Mouse (Mus musculus): Measurements from ENCODE around the gene Msl2. TPM values are rescaled to one million over a fixed set of nuclear protein-coding genes. Genes with fewer than 3 reads are reported as not detected.
A peak's percentile ranks its signal among the peaks of the same experiment; 100 is the strongest.

Gene Msl2
- total and polyA plus RNA-seq, 3 experiments, result 15.5 to 30.8 (median 18.7) TPM

DNA sequence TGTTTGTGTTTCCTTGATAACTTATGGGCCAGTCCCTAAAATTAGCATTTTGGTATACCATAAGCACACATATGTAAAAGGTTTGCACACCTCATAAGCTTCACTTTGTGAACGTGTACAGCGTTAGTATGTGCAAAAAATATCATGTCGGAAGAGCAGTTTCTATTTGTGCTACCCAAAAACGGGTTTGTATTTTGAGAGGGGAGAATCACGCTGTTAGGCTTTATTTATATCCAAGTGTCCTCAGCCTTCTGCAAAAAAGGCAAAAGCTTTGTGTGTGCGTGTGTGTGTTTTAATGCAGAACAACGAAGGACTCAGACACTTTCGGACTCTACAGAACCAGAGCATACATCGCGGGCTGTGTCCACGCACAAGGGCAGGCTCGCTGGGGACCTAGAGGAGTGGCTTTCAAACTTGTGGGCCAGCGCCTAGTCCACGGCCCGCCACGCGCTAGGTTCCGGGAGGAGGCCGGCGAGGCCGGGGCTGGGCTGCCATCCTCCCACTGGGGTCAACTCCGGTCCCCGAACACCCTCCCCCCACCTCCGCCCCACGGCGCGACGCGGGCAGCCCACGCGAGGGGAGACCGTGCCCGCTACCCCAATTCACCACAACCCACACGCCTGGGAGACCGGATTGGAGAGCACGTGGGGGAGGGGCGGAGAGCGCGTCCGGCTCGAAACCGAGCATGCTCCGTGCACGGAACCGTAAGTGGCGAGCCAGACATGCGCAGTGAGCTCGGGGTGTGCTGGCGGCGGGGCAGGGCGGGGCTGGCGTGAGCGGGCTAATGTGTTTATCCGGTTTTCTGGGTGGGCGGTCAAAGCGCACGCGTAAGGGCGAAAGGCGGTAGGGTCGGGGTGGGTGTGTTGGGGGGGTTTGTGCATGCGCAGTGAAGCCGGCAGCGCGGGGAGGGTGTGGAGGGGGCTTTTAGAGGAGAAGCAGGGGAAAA, 587 bp upstream of the Msl2 start (continued):
- TF ChIP-seq IRF4 (IDR thresholded peaks at IDR 0.05; ENCODE audit: low read depth, low read length) (peak; percentile 72), SIN3A (IDR thresholded peaks at IDR 0.05; ENCODE audit: low read length) (no peak), TBP (conservative IDR thresholded peaks at IDR 0.05; ENCODE audit: low read depth, low read length) (no peak), E2F4 (IDR thresholded peaks at IDR 0.05; ENCODE audit: insufficient replicate concordance, low read depth, low read length) (no peak), ELF1 (IDR thresholded peaks at IDR 0.05; ENCODE audit: low read depth, low read length) (peak; percentile 81), CHD1 (IDR thresholded peaks at IDR 0.05; ENCODE audit: low read depth, low read length) (no peak), ETS1 (conservative IDR thresholded peaks at IDR 0.05; ENCODE audit: low read depth, low read length) (peak; percentile 33; the same call in 1 of the 2 replicates), EP300 (IDR thresholded peaks at IDR 0.05; ENCODE audit: low read length) (no peak), ZMIZ1 (IDR thresholded peaks at IDR 0.05; ENCODE audit: low read depth, low read length) (0 out of 2 replicates have a peak, but pooled peaks have one; percentile 1), TCF12 (IDR thresholded peaks at IDR 0.05; ENCODE audit: low read depth, low read length) (peak; percentile 81; the same call in 1 of the 2 replicates), JUN (IDR thresholded peaks at IDR 0.05; ENCODE audit: insufficient read depth, low read depth, low read length) (no peak), GABPA (IDR thresholded peaks at IDR 0.05; ENCODE audit: insufficient replicate concordance, low read depth, low read length) (no peak)

DNA sequence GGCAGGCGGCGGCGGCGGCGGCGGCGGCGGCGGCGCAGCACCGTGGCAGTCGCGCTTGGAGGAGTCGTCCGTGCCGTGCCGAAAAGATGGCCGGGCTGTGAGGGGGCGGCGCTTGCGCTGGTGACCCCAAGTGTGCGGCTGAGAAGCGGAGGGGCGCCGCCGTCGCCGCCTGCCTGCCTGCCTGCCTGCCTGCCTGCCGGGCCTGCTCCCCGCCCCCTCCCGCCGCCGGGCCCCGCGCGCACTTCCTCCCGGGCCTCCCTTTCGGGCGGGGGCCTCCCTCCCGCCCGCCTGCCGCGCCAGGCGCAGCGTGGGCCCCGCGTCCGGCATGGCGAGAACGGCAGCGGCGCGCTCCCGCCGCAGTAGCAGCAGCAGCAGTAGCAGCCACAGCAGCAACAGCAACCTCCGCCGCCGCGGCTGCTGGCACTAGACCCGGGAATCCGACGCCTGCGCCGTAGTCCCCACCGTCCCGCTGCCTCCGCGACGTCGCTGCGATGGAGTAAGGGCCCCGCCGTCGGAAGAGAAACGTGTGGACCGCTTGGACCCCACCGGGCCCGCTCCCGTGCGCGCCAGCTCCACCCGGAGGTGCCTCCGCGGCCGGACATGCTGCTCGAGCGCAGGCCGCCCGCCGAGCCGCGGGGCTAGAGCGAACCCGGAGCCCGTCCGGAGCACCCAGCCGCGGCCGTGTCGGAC, 576 bp downstream of the Msl2 start:
- peak overlapping the region; percentile 99 for H3K9ac ChIP-seq (ENCODE audit: insufficient read depth, low read depth)
- peak overlapping the region; percentile 86 to 98 (median 97) for H3K4me3 ChIP-seq (replicated peaks in 1 of 3; ENCODE audit: low read depth in 2 of 3, low read length in 2 of 3, poor library complexity in 1 of 3)
- peak; percentile 51 for DNase-seq (ENCODE audit: extremely low read depth)
- in situ Hi-C loops (cut with MboI; ENCODE audit: low pct_ligation_motif_present, low pct_unique_long_range_greater_than_20kb, low sequenced_read_pairs) (no loop called here), dilution Hi-C loops (cut with MboI; ENCODE audit: extremely low pct_ligation_motif_present, extremely low pct_unique_long_range_greater_than_20kb, low sequenced_read_pairs) (no loop called here)
- peaks cover 6 to 16% of the 10 kb centered on the region in 2 experiments; a peak in 3 of 4 replicates for H3K4me1 ChIP-seq (ENCODE audit: control insufficient read depth in 1 of 2, insufficient read depth in 2 of 2)
- no peaks in the 10 kb centered on the region for H3K27me3 ChIP-seq (replicated peaks)
- TF ChIP-seq UBTF (IDR thresholded peaks at IDR 0.05; ENCODE audit: low read depth, low read length) (peak; percentile 79; the same call in 1 of the 2 replicates), TCF12 (IDR thresholded peaks at IDR 0.05; ENCODE audit: low read depth, low read length) (0 out of 2 replicates have a peak, but pooled peaks have one; percentile 62), SIN3A (IDR thresholded peaks at IDR 0.05; ENCODE audit: low read length) (peak; percentile 42), CHD1 (IDR thresholded peaks at IDR 0.05; ENCODE audit: low read depth, low read length) (no peak), ZC3H11A (IDR thresholded peaks at IDR 0.05; ENCODE audit: low read depth, low read length) (no peak), KAT2A (IDR thresholded peaks at IDR 0.05; ENCODE audit: insufficient replicate concordance, low read length) (no peak), E2F4 (IDR thresholded peaks at IDR 0.05; ENCODE audit: insufficient replicate concordance, low read depth, low read length) (no peak), EP300 (IDR thresholded peaks at IDR 0.05; ENCODE audit: low read length) (no peak), RCOR1 (conservative IDR thresholded peaks at IDR 0.05; ENCODE audit: low read depth, low read length) (no peak), MEF2A (IDR thresholded peaks at IDR 0.05; ENCODE audit: borderline replicate concordance, low read depth, low read length) (no peak; the same call in 1 of the 2 replicates), ETS1 (conservative IDR thresholded peaks at IDR 0.05; ENCODE audit: low read depth, low read length) (no peak), POLR2A (IDR thresholded peaks at IDR 0.05; ENCODE audit: low read depth, low read length) (0 out of 2 replicates have a peak, but pooled peaks have one; percentile 33), ELF1 (IDR thresholded peaks at IDR 0.05; ENCODE audit: low read depth, low read length) (peak; percentile 61; the same call in 1 of the 2 replicates), PAX5 (IDR thresholded peaks at IDR 0.05; ENCODE audit: low read length) (no peak), TBP (conservative IDR thresholded peaks at IDR 0.05; ENCODE audit: low read depth, low read length) (no peak), JUN (IDR thresholded peaks at IDR 0.05; ENCODE audit: insufficient read depth, low read depth, low read length) (no peak), IRF4 (IDR thresholded peaks at IDR 0.05; ENCODE audit: low read depth, low read length) (no peak), ZKSCAN1 (IDR thresholded peaks at IDR 0.05; ENCODE audit: borderline replicate concordance, low read depth, low read length) (no peak), NRF1 (IDR thresholded peaks at IDR 0.05; ENCODE audit: low read depth, low read length) (peak; percentile 52)
- H3K36me3 ChIP-seq (replicated peaks in 1 of 2; ENCODE audit: control insufficient read depth in 1 of 2, insufficient read depth in 1 of 2, low read length in 1 of 2), result peaks cover 0 to 11% of the 10 kb centered on the region in 2 experiments
- peak overlapping the region; percentile 95 for H3K27ac ChIP-seq (ENCODE audit: insufficient read depth, low read depth)
- no peak overlapping the region for H3K4me2 ChIP-seq (ENCODE audit: insufficient read depth, low read depth, poor library complexity, severe bottlenecking)
- peaks cover 49% of the 10 kb centered on the region for H3K79me2 ChIP-seq (replicated peaks; ENCODE audit: control insufficient read depth, extremely low read depth, insufficient read depth, poor library complexity, severe bottlenecking)
- H3K9me3 ChIP-seq (replicated peaks; ENCODE audit: low read length), result no peaks in the 10 kb centered on the region

Measured in CH12.LX (cell line).